Mouse (Mus musculus): ENCODE measurements around the gene Enpp4.

Gene Enpp4

DNA sequence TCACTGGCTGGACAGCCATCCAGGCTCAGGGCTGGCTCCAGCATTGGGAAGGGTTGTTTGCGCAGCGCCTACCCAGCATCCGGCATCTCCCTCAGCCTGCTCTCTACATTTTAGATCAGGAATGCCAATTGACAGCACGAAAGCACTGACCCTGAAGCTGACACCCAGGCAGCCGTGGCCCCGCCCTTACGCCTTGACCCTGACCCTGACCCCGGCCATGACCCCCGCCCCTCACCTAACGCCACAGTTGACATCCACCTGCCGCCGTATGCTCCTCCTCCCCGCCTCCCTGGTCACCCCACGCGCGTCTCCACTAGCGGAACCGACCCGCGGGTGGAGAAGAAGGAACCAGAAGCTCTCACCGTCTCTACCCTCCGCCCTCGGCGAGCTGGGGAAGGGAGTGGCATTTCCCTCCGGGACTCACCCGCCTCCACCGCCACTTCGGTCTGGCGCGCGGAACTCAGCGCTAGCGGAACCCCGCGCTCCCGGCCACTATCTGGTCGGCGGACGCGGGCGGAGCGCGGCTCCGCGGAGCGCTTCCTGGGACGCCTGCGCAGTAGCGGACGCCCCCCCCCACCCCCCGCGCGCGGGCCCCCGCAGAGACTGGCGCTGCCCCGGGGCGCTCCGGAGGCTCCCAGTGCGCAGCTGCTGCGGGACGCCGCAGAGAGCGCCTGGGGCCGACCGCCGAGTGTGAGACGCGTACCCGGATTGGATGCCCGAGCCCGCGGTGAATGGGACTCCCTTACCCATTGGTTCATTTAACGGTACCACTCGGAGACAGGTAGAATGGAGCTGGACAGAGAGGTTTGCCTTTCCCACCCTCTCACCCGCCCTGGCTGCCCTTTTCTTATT lies at the start of gene Enpp4:
Enpp4 (minus strand) TSS at position 523 of the 852 bp plus-strand sequence.
- DNase-seq (ENCODE audit: low spot score): peak; percentile 89

DNA sequence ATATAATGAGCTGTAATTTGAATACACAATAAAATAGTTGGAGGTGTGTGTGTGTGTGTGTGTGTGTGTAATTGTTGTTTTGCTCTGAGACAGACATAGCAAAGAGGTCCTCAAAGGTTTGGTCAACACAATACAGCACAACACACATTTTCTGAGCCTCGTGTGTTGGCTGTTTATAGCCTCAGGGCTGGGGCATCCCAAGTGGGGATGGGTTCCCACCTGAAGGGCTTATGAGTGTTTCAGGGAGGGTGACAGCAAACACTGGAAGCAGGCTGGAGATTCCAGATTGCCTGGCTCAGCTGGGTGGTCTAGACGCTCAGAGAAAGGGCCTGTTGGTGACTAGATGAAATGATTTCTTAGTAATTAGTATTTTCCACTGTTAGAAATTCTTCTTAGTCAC lies 49.6 kb upstream of the Enpp4 start:
- no peak for DNase-seq (ENCODE audit: low spot score)

DNA sequence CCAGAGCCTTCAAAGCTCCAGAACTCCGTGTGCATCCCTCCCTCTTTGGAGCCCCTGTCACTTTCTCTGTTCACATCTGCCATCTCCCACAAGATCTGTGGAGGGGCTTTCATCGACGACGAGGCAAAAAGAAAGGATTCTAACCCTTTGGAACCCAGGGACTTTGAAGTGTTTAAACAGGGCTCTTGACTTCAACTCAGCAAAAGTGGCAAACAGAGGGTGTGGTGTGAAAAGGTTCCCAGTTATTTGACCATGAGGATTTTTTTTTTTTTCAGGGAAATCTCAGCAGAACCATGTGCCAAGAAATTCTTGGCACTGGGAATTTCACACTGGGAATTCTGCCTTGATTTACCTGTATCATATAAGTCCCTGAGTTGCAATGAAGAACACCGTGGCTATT lies 48.3 kb upstream of the Enpp4 start:
- no peak for DNase-seq (ENCODE audit: low spot score)

DNA sequence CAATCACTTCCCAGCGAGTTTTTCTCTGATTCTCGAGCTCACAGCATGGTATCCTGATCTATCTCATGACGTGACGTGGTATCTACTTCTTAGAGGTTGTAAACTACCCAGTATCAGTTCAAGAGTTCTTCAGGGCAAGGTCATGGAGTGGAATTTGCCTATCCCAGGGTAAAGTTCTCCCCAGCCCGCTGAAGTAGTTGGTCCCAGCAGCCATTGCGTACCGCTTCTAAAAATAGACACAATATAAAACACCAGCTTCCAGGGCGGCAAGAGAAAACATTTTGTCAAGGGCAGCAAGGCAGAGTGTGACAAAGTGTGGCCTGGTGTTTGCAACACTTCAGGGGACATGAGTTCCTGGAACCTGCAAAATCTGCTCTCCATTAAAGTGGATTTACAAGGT lies 46.3 kb upstream of the Enpp4 start:
- DNase-seq (ENCODE audit: low spot score): no peak

DNA sequence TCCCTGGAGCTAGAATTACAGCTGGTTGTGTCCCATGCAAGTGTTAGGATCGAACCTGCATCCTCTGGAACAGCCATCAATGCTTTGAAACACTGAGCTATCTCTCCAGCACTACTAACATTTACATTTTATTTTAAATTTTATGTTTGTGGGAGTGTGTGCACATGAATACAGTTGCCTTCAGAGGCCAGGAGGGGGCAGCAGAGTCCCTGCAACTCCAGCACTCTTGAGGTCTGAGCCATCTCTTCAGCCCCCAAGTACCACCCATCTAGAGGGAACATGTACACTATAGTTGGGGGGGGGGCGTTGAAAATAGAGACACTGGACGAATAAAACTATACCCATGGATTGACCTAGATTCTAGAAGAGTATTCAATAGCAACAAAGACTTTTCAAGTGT lies 45.5 kb upstream of the Enpp4 start:
- DNase-seq (ENCODE audit: low spot score): peak; percentile 54

DNA sequence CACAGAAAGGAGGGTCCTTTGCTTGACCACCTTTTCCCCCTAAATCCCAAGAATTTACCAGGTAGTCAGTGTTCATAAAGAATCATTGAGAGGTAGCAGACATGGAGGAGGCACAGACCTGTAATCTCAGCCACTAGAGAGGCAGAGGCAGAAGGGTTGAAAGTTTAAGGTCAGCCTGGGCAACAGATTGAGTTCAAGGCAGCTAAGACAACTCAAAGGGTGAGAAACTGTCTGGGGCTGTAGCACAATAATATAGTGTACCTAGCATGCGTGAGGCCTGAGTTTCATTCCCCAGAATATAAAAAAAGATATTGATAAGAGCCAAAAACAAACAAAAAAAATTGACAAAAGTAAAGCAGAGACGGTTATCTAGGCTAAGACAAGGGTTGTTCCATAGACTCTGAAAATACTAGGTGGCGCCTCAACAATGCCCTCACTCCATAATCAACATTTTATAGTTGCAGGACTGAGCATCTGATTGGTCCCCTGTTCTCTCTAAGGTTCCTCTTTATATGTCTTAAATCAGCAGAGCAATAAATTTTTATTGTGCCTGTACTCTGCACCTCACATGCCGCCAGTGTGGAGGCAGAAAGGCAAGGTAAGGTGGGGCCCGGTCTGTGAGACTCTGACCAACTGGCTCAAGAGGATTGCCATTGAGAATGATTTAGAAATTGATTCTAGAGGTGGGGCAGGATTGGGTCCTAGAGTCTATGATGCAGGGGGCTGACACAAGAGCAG lies 42.7 kb upstream of the Enpp4 start:
- DNase-seq (ENCODE audit: low spot score): no peak

DNA sequence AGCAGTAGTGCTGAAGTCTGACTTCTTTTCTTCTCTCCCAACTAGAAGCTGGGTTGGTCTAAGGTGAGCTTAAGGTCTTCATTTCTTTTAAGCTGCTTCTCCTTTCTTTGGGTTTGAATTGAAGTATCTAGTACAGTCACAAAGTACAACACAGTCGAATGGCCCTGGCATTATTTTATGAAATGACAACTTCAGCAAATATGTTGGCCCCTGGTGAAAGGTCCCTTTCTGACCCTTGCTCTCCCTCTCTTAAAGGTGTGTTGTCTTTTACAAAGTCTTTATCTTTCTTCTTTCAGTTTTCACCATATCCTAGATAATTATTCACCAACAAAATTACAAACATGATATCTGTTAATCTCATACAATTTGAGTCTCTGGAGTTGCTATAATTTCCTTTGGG lies 40.2 kb upstream of the Enpp4 start:
- no peak for DNase-seq (ENCODE audit: low spot score)

DNA sequence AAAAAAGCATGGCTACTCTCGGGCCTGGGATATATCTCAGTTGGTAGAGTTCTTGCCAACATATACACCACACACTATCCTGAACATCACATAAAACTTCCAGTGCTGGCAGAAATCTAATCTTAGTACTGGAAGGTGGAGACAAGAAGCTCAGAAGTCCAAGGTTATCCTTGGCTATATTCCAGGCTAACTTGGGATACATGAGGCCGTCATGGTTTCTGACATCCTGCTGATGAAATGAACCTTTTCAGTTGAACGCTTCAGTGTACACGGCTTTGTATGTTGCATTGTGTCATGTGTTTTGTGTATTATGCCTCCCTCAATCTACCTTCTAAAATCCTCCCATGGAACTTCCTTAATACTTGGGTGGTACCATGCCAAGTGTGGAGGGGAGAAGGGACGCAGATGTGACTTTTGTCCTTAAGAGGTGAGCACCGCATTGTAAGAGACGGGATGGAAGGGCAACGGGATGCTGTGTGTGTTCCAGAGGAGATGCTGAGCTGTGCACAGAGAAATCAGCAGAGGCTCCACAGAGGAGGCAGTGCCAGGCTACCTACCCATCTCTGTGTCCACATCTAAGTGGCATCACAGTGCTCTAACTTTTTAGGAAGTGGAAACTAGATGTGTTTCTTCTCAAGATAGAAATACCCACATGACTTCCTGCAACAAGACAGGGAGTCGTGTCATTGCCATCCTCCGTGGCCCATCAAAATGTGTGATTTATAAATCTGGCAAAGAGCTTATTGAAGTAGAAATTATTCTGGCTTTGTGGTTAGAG lies 31.4 kb upstream of the Enpp4 start:
- no peak for DNase-seq (ENCODE audit: low spot score)

DNA sequence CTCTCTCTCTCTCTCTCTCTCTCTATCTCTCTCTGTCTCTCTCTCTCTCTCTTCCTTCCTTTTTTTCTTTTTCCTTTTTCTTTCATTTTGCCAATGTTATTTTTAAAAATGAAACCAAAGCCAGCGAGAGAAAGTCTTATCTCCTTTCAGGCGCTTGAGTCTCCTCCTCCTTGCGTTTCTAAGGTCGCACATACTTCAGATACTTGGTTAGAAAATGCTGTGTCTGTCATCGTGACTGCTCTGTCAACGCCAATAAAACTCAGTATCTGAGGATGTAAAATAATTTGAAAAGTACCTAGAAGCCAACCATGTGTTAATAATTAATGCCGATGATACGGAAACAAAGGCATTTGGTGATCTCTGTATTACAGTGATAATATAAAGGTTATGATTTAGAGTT lies 30.4 kb upstream of the Enpp4 start:
- DNase-seq (ENCODE audit: low spot score): no peak

DNA sequence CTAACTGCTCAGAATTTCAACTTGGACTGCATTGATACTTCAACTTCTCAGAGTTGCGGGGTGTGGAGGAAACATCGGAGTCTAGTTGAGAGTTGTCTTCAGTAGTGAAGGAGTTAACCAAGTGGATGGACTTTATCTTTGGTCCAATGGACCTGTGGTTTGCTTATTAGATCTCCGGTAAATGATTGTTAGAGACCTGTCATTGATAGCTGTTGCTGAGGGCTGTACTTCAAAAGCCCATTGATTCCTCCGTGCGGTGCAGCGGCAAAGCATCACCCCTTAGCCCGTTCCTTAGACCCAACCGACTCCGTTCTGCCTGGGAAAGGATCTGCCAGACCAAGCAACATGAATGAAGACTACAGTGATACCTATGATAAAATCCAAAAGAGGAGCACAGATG lies 28.9 kb upstream of the Enpp4 start:
- DNase-seq (ENCODE audit: low spot score): no peak

DNA sequence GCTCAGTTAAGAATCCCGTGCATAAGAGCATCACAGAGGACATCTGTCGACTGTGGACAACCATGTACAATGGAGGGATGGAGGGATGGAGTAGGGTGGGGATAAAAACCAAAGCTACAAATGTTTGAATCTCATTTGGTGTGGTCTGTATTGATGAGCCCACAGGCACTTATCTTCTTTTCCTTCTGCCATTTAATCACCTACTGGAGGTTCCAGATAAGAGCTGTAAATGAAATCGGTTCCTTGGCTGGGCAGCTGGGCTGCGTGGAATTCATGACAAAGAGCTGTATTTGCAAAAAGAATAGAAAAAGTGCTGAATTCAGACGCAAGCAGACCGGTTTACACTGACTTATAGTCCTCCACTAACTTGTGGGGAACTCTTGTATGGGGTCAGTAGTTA lies 28.5 kb upstream of the Enpp4 start:
- DNase-seq (ENCODE audit: low spot score): no peak

DNA sequence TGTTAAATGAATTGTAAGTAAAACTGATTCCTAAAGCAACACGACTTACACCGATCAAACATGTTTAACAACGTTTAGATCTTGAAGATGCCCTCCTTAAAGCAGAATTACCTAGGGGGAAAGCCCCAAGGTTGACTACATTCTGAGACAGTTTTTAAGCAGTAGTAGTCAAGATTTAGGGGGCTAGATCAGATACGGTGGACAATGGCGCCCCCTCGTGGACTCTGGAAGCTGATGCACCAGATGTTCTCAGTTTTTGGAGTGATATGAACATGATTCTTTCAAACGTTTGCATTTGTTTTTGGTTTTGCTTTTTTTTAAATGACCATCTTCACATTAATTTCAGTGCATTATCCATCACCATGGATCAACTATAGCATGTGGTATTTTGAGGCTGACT lies 24.8 kb upstream of the Enpp4 start:
- DNase-seq (ENCODE audit: low spot score): peak; percentile 73

DNA sequence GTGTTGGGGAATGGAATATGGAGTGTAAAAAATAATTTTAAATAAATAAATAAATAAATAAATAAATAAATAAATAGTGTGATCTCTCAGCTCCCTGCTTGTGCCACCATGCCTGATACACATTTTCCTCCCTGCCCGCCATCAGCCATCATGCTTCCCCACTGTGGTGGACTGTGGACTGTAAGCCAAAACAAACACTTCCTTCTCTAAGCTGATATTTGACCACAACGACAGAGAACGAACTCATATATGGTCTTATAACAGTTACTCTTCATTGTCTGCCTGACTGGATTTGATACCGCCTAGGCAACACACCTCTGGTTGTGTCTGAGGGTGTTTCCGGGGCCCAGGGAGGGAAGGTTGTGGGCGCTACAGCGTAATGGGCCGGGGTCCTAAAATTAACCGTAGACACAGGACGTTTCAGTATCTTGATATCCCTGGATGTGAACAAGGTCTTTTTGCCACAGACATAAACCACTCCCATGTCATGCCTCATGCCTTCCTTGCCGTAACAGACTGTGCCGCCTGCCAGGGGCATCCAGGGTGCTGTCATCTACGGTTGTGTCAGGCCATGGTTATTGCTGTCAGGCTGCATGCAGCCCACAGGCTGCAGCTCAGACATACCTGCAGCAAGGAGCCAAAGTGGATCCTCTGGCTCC lies 23.6 kb upstream of the Enpp4 start:
- peak; percentile 9 for DNase-seq (ENCODE audit: low spot score)

DNA sequence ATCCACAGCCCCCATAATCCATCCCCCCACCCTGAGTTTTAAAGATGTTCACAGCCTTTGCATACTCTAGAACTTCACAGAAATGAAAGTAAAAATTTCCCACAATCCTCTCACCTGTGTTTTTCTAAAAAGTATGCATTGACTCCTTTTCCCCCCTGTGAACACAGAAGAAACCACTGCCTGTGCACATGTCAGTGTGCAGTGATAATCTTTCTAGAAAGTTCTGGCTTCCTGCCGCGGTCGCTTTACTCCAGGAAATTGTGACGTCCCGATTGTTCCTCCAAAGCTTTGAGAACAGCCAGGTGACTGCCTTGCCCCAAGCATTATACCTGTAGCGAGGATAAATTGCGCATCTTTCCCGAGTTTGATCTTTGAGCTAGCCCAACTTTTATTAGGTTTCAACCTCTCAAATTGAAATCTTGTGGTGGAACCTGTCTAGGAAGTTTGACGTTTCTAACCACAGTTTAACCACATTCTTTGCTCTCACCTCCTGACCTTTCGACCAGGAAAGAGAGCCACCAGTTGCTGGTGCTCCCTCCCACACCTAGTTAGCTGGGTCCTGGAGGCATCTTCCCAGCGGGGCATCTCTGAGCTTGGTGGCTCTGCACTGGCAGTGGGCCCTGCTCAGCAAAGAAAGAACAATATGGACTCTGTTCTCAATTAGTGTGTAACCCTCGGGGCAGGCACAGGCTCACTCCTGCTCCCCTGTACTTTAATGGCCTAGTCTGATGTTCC lies 15.9 kb upstream of the Enpp4 start:
- DNase-seq (ENCODE audit: low spot score): peak; percentile 35

DNA sequence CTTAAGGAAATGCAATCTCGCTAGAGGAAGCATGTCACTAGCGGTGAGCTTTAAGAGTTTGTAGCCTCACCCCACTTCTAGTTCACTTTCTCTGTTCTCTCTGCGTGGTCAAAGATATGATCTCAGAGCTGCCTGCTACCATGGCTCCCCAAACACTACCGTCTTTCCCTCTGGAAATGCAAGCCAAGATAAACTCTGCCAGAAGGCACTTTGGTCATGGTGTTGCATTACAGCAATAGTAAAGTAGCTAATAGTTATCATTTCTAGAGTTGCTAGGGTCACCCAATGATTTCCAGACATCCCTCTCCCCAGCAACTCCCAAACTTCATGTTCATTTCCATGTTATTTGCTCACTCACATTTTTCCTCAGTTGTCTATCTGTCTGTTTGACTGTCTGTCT lies 12.6 kb upstream of the Enpp4 start:
- DNase-seq (ENCODE audit: low spot score): no peak

DNA sequence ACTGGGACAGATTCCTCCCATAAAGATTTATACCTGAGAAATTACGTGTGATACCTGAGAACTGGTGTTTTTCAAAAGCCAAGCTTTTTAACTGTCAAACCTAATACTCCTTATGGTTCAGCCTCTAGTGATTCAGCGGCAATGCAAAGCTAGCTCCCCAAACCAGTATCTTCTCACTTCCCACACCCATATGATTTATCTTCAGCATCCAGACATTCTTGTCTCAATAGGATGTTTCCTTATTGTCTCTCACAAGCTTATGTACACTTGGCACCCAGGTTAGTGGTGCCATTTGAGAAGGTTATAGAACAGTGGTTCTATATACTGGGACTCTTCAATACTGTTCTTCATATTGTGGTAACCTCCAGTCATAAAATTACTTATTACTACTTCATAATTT lies 12.1 kb upstream of the Enpp4 start:
- no peak for DNase-seq (ENCODE audit: low spot score)

DNA sequence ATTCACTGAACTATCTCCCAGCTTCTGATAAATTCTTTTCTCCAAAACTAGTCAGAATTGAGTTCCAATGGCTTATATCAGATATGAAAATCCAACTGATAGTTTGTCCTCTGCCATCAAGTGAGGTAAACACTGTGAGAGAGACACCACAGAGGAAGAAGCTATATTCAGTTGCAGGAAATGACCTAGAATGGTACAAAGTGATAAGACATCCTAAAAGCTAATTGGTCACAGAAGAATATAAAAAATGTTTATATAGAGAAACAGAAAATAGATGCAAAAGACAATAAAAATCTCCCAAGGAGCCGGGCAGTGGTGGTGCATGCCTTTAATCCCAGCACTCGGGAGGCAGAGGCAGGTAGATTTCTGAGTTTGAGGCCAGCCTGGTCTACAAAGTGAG lies 11.0 kb upstream of the Enpp4 start:
- DNase-seq (ENCODE audit: low spot score): no peak

DNA sequence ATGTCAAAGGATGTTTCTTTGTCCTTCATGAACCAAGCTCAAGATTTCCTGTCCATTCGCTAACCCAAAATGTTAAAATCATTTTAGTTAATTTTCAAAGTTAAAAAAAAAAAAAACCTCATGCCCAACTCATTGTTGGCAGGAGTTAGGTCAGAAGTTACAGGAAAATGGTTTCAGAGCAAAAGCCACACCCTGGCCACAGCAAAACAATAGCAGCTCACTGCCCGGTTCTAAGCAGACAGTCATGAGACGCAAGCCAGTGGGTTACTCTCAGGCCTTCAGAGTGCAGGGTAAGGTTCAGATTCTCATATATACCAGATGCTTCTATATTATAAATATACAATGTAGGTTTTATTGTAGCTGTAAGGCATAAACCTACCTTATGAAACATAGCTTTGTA lies 2.7 kb upstream of the Enpp4 start:
- no peak for DNase-seq (ENCODE audit: low spot score)

DNA sequence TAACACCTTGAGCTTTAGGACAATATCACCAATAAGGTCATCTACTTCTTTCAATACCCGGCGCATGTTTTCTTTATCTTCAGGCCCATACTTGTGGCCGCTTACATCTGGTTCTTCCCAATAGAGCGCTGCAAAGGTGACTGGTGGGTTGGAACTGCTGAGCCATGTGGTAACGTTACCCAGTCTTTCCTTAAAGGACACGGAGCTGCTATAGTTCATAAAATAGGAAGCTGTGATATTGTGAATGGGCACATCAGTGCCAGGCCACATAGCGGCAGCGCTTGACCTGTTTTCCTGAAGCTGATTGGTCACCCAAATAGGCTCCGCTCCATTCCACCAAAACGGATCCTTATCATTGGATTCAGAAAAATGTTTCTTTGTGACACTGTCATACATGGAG lies 3.6 kb downstream of the Enpp4 start:
- no peak for DNase-seq (ENCODE audit: low spot score)

DNA sequence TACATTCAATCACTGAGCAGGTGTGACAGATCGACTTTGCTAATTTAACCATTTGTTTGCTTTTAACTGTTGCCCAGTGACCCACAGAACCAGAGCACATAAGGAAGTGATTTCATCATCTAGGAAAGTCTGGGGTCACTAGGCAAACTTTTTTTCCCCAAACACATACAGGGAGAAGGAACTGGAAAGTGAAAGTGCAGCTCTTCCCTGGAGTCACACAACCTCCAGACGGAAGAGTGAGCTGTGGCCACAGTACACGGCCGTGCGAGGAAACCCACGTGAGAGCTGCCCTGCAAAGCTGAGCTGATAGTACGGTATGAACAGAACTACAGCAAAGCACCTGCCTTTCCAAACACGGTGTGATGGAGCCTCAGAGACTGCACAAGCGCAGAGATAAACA lies 4.7 kb downstream of the Enpp4 start:
- no peak for DNase-seq (ENCODE audit: low spot score)

DNA sequence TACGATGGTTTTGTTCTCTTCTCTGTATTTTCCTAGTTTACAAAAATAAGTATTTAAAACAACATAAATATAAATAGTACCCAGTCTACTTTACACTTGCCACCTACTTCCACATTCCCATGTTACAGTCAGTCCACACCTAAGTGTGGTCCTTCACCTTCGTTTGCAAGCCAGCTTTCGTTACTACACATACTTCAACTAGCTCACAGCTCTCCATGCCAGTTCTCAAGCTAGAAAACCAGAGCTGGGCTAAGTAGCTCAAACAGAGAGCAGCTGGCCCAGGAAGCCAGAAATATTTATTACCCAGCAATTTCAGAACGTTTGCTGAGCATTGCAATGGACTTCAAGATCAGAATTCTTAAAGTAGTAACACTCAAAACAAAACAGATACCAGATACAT lies 5.1 kb downstream of the Enpp4 start:
- DNase-seq (ENCODE audit: low spot score): no peak

DNA sequence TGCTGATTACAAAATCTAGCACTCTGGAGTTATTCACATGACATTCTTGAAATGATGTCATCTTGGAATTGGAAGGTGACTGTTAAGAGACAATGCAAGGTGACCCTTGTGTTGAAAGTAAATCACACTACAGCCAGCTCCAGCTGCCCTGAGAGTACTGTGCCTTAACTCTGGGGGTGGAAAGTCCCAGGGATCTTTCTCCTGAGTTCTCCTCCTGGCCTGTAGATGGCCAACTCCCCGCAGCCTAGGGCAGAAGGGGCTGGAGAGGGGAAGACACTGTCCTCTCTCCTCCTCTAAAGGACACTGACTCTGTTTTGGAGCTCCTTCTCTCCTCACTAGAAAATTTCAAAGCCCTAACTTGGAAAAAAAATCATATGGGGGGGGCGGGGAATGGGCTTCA lies 14.1 kb downstream of the Enpp4 start:
- no peak for DNase-seq (ENCODE audit: low spot score)
